Mouse (Mus musculus): ENCODE measurements around the gene Det1. TPM values are rescaled to one million over a fixed set of nuclear protein-coding genes. Genes with fewer than 3 reads are reported as not detected.
A peak's percentile ranks its signal among the peaks of the same experiment; 100 is the strongest.

Det1 gene
- total RNA-seq, 2 experiments from 2014 or later: 16.0 to 16.5 TPM

GRCm38 (mm10) chr7:78791359-78792222 is 55.5 kb downstream of the Det1 start:
- no peak for DNase-seq
- intact Hi-C loops (cut with DNase I): loop anchor here (1.0 to 2.0 kb wide), 2 partner anchors 55 to 99 kb away; partner anchors contain the start of gene Det1

DNA sequence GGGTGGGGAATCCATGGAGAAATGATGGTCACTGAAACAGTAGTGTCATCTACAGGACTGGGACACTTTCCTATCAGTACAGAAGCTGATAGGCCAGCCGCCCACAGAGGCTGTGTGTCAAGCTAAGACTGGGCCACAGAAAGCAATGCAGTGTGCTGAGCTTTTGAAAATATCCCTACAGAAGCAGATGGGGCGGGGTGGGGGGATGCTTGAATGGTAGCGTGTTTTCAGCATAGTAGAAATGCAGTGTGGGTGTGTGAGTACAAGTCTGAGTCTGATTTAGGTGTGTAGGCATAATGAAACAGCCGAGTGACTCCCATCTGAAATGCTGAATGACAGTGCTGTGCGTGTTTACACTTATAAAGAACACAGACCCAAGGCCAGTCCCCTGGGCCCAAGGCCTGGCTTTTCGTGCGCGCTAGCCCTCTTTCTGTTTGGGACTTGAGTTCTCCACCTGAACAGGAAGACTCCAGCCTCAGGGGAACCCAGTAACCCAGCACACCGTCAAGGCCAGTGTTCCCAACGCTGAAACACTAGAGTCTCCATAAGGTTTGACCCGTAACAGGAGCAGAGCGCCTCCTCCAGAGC is 59.2 kb downstream of the Det1 start:
- intact Hi-C loops (cut with DNase I): no loop called here
- no peak for DNase-seq

DNA sequence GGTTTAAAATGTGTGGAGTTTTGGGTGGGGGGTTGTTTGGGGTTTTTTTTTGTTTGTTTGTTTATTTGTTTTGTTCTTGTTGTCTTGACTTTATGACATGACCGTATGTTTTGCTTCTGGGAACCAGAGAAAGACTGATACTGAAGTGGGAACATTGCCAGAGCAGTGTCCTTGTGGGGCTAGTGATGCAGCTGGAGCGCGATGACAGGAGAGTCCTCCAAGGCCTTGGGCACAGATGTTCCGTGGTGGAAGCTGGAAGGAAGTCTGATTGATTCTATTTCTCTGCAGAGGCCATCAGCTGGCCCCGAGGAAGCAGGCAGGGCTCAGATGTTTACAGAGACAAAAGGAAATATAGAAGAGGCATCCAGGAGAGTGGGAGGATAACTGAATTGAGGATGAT is 61.2 kb downstream of the Det1 start:
- intact Hi-C loops (cut with DNase I): no loop called here
- no peak for DNase-seq

- intact Hi-C loops (cut with DNase I): no loop called here
- peak; percentile 69 to 81 for DNase-seq
These were observed 64.2 kb downstream of the Det1 start, which contains the start of the genes Mrps11 and Mrpl46 for GRCm38 (mm10) chr7:78782639-78783581. Gene Mrps11, plus strand, starts transcription at chr7:78783119. Gene Mrpl46, minus strand, starts transcription at chr7:78783531.

GRCm38 (mm10) chr7:78778741-78779140 is 68.3 kb downstream of the Det1 start:
- DNase-seq: no peak
- intact Hi-C loops (cut with DNase I): no loop called here

Small RNA genes lying within 50 kb of the gene (microRNA-seq; reads per million reads assigned to microRNA genes)
- gene Mir7-2: 0.36 to 0.74 reads per million in 2 experiments

Other genes with a start within 250 kb of the Det1 start
- 1 to 10 TPM; 1.3 to 1.8 TPM for gene Ntrk3, start 109.3 kb downstream of the Det1 start, total RNA-seq (2021)
- gene Mrps11, start 64.1 kb downstream of the Det1 start, total RNA-seq (2021): 10 to 100 TPM; 28.7 to 33.8 TPM
- gene Mrpl46, start 63.7 kb downstream of the Det1 start, total RNA-seq (2021): 10 to 100 TPM; 27.4 to 31.7 TPM
- 10 to 100 TPM; 40.5 to 50.0 TPM for gene Aen, start 48.6 kb upstream of the Det1 start, total RNA-seq (2021)
- 1 to 10 TPM; 1.4 to 1.8 TPM for gene Isg20, start 66.2 kb upstream of the Det1 start, total RNA-seq (2021)
- under 1 TPM; 0.10 to 0.27 TPM for gene Acan, start 206.2 kb upstream of the Det1 start, total RNA-seq (2021)